Mouse (Mus musculus) small intestine, adult 2 months (tissue): ENCODE measurements around the gene Slc6a17.

Experiments
- CTCF ChIP-seq: fragments of 200-500 bp; IDR thresholded peaks from 2 replicates; pipeline ENCODE4 v1.5.1; 2012; ENCODE audit warnings: low read depth, mild to moderate bottlenecking, control low read depth, inconsistent platforms, low read length, moderate library complexity, mixed read lengths; ENCODE audit not compliant: insufficient replicate concordance, insufficient read length; ENCODE audit errors: extremely low read depth
- POLR2A ChIP-seq: fragments of 200-500 bp; IDR thresholded peaks from 2 replicates; pipeline ENCODE4 v1.6.1; 2012; ENCODE audit warnings: low read depth, mild to moderate bottlenecking, control low read depth, inconsistent platforms, low read length, moderate library complexity

DNA sequence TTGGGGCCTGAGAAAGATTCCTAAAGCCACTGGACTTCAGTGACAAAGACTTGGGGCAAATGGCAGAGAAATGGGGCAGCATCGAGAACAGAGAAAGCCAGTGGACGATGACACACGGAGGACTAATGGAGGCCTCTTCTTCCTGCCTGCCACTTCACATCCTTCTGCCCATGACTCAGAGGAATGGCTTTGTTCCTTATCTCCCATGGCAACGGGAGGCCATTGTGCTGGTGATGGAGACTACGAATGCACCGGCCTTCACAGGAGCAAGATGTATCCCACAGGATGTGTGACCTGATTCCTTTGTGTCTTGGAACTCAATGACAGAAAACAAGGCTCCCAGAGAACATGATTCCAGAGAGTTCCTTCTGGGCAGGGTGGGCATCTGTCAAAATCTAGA is 6.7 kb upstream of the Slc6a17 start:
- TF ChIP-seq CTCF (no peak), POLR2A (no peak)
